Mouse (Mus musculus) left cerebral cortex, postnatal 25 days (tissue): ENCODE measurements around the gene Wipf1. TPM values are rescaled to one million over a fixed set of nuclear protein-coding genes. Genes with fewer than 3 reads are reported as not detected.

Experiments used
- DNase-seq, 2 experiments: peaks; one replicate each; pipeline ENCODE4 v3.0.0; 2022; ENCODE audit warnings: low spot score in 2 of 2, mixed read lengths in 1 of 2
- intact Hi-C: fragments of 180-260 bp; cut with DNase I; formaldehyde crosslinking; loops from one replicate; pipeline ENCODE4 v1.15.1; 2025
- total RNA-seq, 2 experiments: library from RNA; stranded (reverse); gene quantifications; 2 replicates each; pipeline ENCODE4 v1.2.3; 2021

Gene Wipf1
- total RNA-seq, 2 experiments from 2014 or later, result 7.0 to 8.4 TPM

GRCm38 (mm10) chr2:73550725-73551124, 21.2 kb upstream of the Wipf1 start:
- DNase-seq, result peak; percentile 54 to 58
- intact Hi-C loops, result loop anchor here (10.0 kb wide), 1 partner anchor 444 kb away; no protein-coding TSS in a partner anchor

- intact Hi-C loops, result no loop called here
- DNase-seq, result no peak
Measured at GRCm38 (mm10) chr2:73548542-73548941, 19.0 kb upstream of the Wipf1 start.

- intact Hi-C loops, result no loop called here
Measured at GRCm38 (mm10) chr2:73547256-73547655, 17.7 kb upstream of the Wipf1 start.

GRCm38 (mm10) chr2:73545556-73545955, 16.0 kb upstream of the Wipf1 start:
- DNase-seq, result no peak
- intact Hi-C loops, result no loop called here

More at GRCm38 (mm10) chr2:73547256-73547655, 17.7 kb upstream of the Wipf1 start:
- DNase-seq, result no peak

GRCm38 (mm10) chr2:73540450-73541162, 11.1 kb upstream of the Wipf1 start:
- DNase-seq, result no peak
- intact Hi-C loops, result no loop called here

GRCm38 (mm10) chr2:73539697-73540096, 10.2 kb upstream of the Wipf1 start:
- no peak for DNase-seq
- intact Hi-C loops, result no loop called here

- DNase-seq, result no peak
- intact Hi-C loops, result no loop called here
Measured at GRCm38 (mm10) chr2:73539141-73539540, 9.6 kb upstream of the Wipf1 start.

- intact Hi-C loops, result no loop called here
- DNase-seq, result no peak
Measured at GRCm38 (mm10) chr2:73538590-73538989, 9.1 kb upstream of the Wipf1 start.

- intact Hi-C loops, result no loop called here
- DNase-seq, result no peak
Measured at GRCm38 (mm10) chr2:73536091-73536783, 6.7 kb upstream of the Wipf1 start.

GRCm38 (mm10) chr2:73534720-73535119, 5.2 kb upstream of the Wipf1 start:
- intact Hi-C loops, result no loop called here
- no peak for DNase-seq

GRCm38 (mm10) chr2:73530487-73530886, 953 bp upstream of the Wipf1 start:
- intact Hi-C loops, result no loop called here
- no peak for DNase-seq

- intact Hi-C loops, result no loop called here
- no peak for DNase-seq
Measured at GRCm38 (mm10) chr2:73528516-73529355, 798 bp downstream of the Wipf1 start.

- DNase-seq, result no peak
- intact Hi-C loops, result no loop called here
Measured at GRCm38 (mm10) chr2:73527956-73528355, 1.6 kb downstream of the Wipf1 start.

- DNase-seq, result no peak
- intact Hi-C loops, result no loop called here
Measured at GRCm38 (mm10) chr2:73526691-73527090, 2.8 kb downstream of the Wipf1 start.

- intact Hi-C loops, result no loop called here
- DNase-seq, result no peak
Measured at GRCm38 (mm10) chr2:73522891-73523290, 6.6 kb downstream of the Wipf1 start.

GRCm38 (mm10) chr2:73522336-73522735, 7.2 kb downstream of the Wipf1 start:
- DNase-seq, result no peak
- intact Hi-C loops, result no loop called here

GRCm38 (mm10) chr2:73521737-73522136, 7.8 kb downstream of the Wipf1 start:
- DNase-seq, result no peak

GRCm38 (mm10) chr2:73518966-73519365, 10.6 kb downstream of the Wipf1 start:
- intact Hi-C loops, result no loop called here
- no peak for DNase-seq

More at GRCm38 (mm10) chr2:73521737-73522136, 7.8 kb downstream of the Wipf1 start:
- intact Hi-C loops, result no loop called here

GRCm38 (mm10) chr2:73518311-73518710, 11.2 kb downstream of the Wipf1 start:
- no peak for DNase-seq
- intact Hi-C loops, result no loop called here

GRCm38 (mm10) chr2:73514178-73514577, 15.4 kb downstream of the Wipf1 start:
- DNase-seq, result no peak
- intact Hi-C loops, result no loop called here
